Mouse (Mus musculus) B cell, adult (primary cell): Measurements from ENCODE around the gene Asphd2. TPM values are rescaled to one million over a fixed set of nuclear protein-coding genes. Genes with fewer than 3 reads are reported as not detected.

Experiments
- total RNA-seq: library from RNA; stranded (reverse); gene quantifications from 4 replicates; pipeline ENCODE4 v1.2.4, GENCODE M21; 2023; ENCODE audit not compliant: inconsistent age

Asphd2 gene
- not detected in 4 replicates for total RNA-seq

DNA sequence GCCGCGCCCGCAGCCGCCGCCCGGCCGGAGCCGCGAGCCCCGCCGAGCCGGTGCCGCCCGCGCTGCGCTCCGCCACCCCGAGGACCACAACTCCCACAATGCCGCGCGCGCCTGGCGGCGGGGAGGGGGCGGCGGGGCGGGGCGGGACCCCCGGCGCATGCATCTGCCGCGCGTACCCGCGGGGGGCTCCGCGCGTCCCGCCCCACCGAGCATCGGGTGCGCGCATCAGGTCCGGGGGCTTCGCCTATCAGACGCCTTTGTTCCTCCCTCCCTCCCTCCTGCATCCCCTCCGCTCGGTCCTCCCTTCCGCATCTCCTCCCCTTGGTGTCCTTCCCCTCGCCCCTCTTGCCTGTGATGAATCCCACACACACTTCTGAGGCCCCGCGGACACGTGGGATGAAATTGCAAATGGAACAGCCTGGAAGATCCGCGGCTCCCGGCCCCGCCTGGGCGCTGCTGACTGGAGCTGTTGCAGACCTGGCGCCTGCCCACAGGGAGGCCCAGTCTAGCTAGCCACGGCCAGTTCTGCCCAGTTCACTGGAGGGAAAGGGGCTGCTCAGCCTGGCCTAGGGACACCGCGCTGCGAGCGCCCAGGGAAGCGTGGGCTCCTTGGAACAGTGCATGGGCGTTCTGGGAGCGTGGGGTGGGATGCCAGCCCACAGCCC is at the start of gene Asphd2:
TSS of gene Asphd2 (minus strand) at position 88 of the 665 bp plus-strand sequence.

DNA sequence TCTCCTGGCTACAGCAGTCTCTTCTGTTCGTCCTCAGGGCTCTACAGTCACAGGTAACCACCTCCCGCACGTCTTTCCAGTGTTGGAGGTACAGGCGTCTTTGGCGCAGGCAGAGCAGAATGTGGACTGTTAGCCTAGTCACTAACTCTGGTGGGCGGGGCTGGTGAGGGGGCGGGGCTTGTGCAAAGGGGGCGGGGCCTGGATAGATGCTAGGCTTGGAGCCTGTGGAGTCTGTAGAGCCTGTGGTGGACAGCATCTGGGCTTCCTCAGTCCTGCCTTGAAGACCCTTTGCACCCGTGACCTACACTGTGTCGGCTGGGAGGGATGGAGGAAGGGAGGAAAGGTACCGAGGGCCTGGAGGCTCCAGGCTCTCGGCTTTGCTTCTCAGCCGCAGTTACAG is 38.8 kb downstream of the Asphd2 start, which contains the start of gene Gm6583:
TSS of gene Gm6583 (minus strand) at position 124 of the 400 bp plus-strand sequence.

DNA sequence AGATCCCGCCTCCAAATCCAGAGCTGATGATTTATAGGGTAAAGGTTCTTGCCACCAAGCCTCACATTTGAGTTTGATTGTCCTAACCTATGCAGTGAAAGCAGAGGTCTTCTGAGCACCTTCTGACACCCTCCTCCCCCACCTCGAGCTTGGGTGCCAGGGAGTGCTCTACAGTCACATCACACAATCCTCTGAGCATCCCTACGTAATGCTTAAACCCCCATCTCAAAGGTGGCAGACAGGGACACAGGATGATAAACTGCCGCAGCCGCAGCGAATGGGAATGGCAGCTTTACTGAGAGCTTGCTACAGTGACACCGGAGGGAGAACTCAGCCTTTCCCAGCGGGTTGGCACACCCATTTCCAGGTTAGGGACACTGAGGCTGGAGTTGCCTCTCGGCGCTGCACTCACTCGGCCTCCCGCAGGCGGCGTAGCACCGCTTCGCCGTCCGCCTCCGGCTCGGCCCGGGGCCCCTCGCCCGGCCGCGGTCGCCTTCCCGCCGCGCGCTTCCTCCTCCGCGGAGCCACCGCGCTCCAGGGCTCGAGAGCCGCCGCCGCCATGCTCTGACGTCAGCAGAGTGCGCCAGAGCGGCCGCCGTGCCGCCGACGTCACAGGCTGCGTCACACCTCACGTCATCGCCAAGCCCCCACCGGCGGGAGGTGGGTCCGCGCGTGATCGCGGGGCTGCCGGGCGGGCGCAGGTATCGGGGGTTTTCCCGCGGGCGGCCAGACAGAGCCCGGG is 52.0 kb downstream of the Asphd2 start, which contains the start of the genes Srrd and Hps4:
TSS of gene Srrd (minus strand) at position 578 of the 742 bp plus-strand sequence.
TSS of gene Hps4 (plus strand) at position 621 of the 742 bp plus-strand sequence.

Other genes with a start within 250 kb of the Asphd2 start
- gene Cryba4, start 142.3 kb downstream of the Asphd2 start, total RNA-seq, result 1.2 TPM in 1 of 4 replicates, not detected in the others
- gene Crybb1, start 139.1 kb downstream of the Asphd2 start, total RNA-seq, result not detected in 4 replicates
- 96.2 to 102 TPM (median 99.6 TPM) in 4 replicates for gene Tpst2, start 118.2 kb downstream of the Asphd2 start, total RNA-seq
- 121 to 131 TPM (median 127 TPM) in 4 replicates for gene Tfip11, start 68.5 kb downstream of the Asphd2 start, total RNA-seq
- gene Srrd, start 51.8 kb downstream of the Asphd2 start, total RNA-seq, result 48.7 to 67.6 TPM (median 57.5 TPM) in 4 replicates
- 36.9 to 43.1 TPM (median 41.3 TPM) in 4 replicates for gene Hps4, start 51.8 kb downstream of the Asphd2 start, total RNA-seq
- not detected in 4 replicates for gene Gm6583, start 38.8 kb downstream of the Asphd2 start, total RNA-seq
- not detected in 4 replicates for gene Gm6588, start 54.6 kb upstream of the Asphd2 start, total RNA-seq
- gene Sez6l, start 182.3 kb upstream of the Asphd2 start, total RNA-seq, result not detected in 4 replicates